Mouse (Mus musculus) large intestine, adult 2 months (tissue): ENCODE data around the gene Mea1. TPM values are rescaled to one million over a fixed set of nuclear protein-coding genes. Genes with fewer than 3 reads are reported as not detected.

Source experiments
- DNase-seq: peaks from one replicate; pipeline ENCODE4 v3.0.0-alpha.2; 2012; ENCODE audit warnings: low read depth, low spot score
- WGBS: fragments of 180-500 bp; shearing (Covaris S2); methylation state at CpG from one replicate; pipeline ENCODE4 v1.1.7; 2018; 5-methylcytosine and 5-hydroxymethylcytosine counted together
- polyA plus RNA-seq: library from polyadenylated mRNA; depleted of rRNA; stranded (reverse); fragments of >200 nt; gene quantifications from 2 replicates; pipeline ENCODE4 v1.2.3, GENCODE M21; 2012; rRNA removed

The Mea1 gene
- polyA plus RNA-seq, 1 experiment = 90.1 TPM

- 19% methylated on average over 24 of the region's 24 CpGs for WGBS
These were observed 50.3 kb downstream of the Mea1 start, which contains the start of gene Gnmt for GRCm38 (mm10) chr17:46728904-46729318. Gene Gnmt (minus strand): TSS chr17:46729168.

More at GRCm38 (mm10) chr17:46728904-46729318, 50.3 kb downstream of the Mea1 start, which contains the start of gene Gnmt:
- DNase-seq = no peak

Other genes with a start within 250 kb of the Mea1 start
- 0.60 and 0.83 TPM in 2 replicates for gene Crip3, start 249.9 kb upstream of the Mea1 start, polyA plus RNA-seq
- not detected in 2 replicates for gene Slc22a7, start 240.3 kb upstream of the Mea1 start, polyA plus RNA-seq
- gene Ttbk1, start 191.1 kb upstream of the Mea1 start, polyA plus RNA-seq = 0.11 and 0.15 TPM in 2 replicates
- gene Dnph1, start 182.1 kb upstream of the Mea1 start, polyA plus RNA-seq = 7.1 and 8.1 TPM in 2 replicates
- gene Cul9, start 132.4 kb upstream of the Mea1 start, polyA plus RNA-seq = 4.1 and 6.1 TPM in 2 replicates
- 120 and 129 TPM in 2 replicates for gene Srf, start 122.6 kb upstream of the Mea1 start, polyA plus RNA-seq
- gene Ptk7, start 49.3 kb upstream of the Mea1 start, polyA plus RNA-seq = 6.6 and 7.1 TPM in 2 replicates
- 80.8 and 113 TPM in 2 replicates for gene Klc4, start 32.8 kb upstream of the Mea1 start, polyA plus RNA-seq
- 73.1 and 99.3 TPM in 2 replicates for gene Mrpl2, start 32.6 kb upstream of the Mea1 start, polyA plus RNA-seq
- gene Cul7, start 28.5 kb upstream of the Mea1 start, polyA plus RNA-seq = 7.7 and 8.5 TPM in 2 replicates
- gene Rrp36, start 4.4 kb upstream of the Mea1 start, polyA plus RNA-seq = 42.4 and 47.6 TPM in 2 replicates
- 79.1 and 90.0 TPM in 2 replicates for gene Klhdc3, start 2.1 kb downstream of the Mea1 start, polyA plus RNA-seq
- 86.8 and 108 TPM in 2 replicates for gene Ppp2r5d, start 26.3 kb downstream of the Mea1 start, polyA plus RNA-seq
- 46.8 and 49.9 TPM in 2 replicates for gene Pex6, start 32.7 kb downstream of the Mea1 start, polyA plus RNA-seq
- 0.94 and 1.5 TPM in 2 replicates for gene Gnmt, start 50.4 kb downstream of the Mea1 start, polyA plus RNA-seq
- gene Cnpy3, start 73.4 kb downstream of the Mea1 start, polyA plus RNA-seq = 34.9 and 38.8 TPM in 2 replicates
- gene Ptcra, start 84.9 kb downstream of the Mea1 start, polyA plus RNA-seq = not detected in 2 replicates
- gene 2310039H08Rik, start 93.8 kb downstream of the Mea1 start, polyA plus RNA-seq = 67.3 and 82.3 TPM in 2 replicates
- 27.2 and 28.5 TPM in 2 replicates for gene Rpl7l1, start 103.9 kb downstream of the Mea1 start, polyA plus RNA-seq
- gene Bicral, start 179.7 kb downstream of the Mea1 start, polyA plus RNA-seq = 5.4 and 11.4 TPM in 2 replicates
- gene Tbcc, start 211.9 kb downstream of the Mea1 start, polyA plus RNA-seq = 16.0 and 18.2 TPM in 2 replicates
- gene Prph2, start 231.7 kb downstream of the Mea1 start, polyA plus RNA-seq = not detected in 2 replicates